Mouse (Mus musculus): Measurements from ENCODE around the gene Ror1.

The Ror1 gene

GRCm38 (mm10) chr4:100165790-100166189 is 70.2 kb downstream of the Ror1 start:
- DNase-seq (ENCODE audit: low spot score), result no peak

DNA sequence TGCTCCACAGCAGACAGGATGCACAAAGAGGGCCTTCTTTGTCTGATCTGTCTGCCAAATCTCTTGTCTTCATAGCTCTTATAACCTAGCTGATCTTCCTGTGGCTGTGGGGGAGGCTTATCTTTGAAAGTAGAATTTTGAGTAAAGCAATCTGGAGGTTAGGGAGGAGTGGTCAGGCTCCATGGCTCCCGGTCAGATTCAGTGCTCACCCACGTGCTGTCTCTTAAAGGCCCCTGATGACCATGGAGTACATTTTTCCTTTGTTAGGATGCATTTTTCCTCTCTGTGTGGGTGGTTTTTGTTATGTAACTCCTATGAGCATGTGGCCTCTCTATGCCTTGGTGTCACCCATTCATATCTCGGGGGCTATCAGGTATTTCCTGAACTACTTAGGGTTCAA is 71.3 kb downstream of the Ror1 start:
- DNase-seq (ENCODE audit: low spot score), result no peak

DNA sequence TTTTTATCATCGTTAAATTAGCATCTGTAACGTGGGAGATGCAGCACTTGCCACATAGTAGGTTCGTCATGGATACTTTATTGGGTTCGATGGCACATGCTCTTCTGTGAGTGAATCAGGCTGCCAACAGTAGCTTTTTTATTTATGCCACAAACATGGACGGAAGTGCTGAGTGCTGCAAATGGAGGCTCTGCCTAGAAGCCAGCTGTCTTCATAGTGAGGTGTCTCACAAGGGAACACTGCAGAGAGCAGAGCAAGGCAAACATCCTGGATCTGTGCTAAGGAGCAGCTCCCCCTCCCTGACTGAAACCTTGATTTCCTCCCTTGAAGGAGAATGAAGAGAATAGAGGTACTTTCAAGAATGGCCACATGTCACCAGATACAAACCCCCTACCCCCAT is 74.1 kb downstream of the Ror1 start:
- DNase-seq (ENCODE audit: low spot score), result no peak

- no peak for DNase-seq (ENCODE audit: low spot score)
These were observed 74.6 kb downstream of the Ror1 start for GRCm38 (mm10) chr4:100170161-100170650.

DNA sequence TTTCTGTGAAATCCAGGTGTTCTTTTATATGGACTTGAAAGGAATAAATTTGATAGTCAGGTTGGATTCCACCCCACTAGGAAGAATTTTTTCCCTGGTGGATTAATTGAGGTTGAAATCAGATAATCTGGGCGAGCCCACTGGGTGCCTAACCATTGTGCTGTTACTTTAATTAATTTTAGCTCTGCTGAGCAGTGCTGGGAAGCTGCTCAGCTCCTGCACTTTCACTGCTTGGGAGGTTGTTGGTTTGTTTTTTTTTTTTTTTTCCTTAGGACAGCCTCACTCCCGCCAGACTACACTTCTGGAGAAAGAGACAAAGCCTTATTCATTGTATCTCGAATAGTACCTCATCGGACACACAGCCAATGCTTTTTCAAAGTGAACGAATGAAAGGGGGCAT is 75.2 kb downstream of the Ror1 start:
- no peak for DNase-seq (ENCODE audit: low spot score)

GRCm38 (mm10) chr4:100171483-100171898 is 75.9 kb downstream of the Ror1 start:
- no peak for DNase-seq (ENCODE audit: low spot score)

DNA sequence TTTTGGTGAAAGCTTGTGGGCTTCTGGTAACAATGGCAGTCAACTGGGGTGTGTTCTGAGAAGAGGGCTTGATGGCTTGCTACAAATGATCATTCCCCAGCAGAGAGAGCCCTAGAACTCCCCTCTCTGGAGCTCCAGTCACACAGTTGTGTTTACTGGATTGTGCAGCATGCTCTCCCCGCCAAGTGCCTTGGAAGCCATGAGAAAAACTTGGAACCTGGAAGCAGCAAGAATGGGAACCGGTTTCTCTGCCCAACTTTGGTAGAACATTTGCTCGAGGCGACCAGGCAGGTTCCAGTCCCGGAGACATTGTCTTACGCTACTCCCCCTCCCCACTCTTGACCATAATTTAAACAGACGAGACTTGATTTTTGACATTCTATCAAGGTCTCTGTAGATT is 80.0 kb downstream of the Ror1 start:
- DNase-seq (ENCODE audit: low spot score), result no peak

GRCm38 (mm10) chr4:100178316-100178715 is 82.7 kb downstream of the Ror1 start:
- no peak for DNase-seq (ENCODE audit: low spot score)

DNA sequence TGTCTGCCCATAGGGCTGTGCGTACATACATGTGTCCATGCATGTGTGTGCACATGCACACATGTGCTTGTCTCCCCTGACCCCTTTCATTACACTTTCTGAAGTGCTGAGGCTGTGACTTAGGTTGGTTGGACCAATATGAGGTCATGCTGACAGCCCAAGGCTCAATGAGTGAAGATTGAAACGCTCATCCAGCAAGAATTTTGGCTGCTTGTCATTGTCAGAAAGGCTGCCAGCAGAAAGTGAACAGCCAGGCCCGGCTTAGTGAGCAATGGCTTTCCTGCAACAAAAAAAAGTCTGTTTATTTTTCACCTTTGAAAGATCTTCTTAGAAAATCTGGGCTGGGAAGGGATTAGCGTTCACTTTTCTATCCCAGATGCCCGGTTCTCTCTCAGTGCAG is 86.1 kb downstream of the Ror1 start:
- DNase-seq (ENCODE audit: low spot score), result no peak

- DNase-seq (ENCODE audit: low spot score), result no peak
These were observed 91.2 kb downstream of the Ror1 start for GRCm38 (mm10) chr4:100186781-100187180.

GRCm38 (mm10) chr4:100187563-100188200 is 92.1 kb downstream of the Ror1 start:
- DNase-seq (ENCODE audit: low spot score), result no peak

DNA sequence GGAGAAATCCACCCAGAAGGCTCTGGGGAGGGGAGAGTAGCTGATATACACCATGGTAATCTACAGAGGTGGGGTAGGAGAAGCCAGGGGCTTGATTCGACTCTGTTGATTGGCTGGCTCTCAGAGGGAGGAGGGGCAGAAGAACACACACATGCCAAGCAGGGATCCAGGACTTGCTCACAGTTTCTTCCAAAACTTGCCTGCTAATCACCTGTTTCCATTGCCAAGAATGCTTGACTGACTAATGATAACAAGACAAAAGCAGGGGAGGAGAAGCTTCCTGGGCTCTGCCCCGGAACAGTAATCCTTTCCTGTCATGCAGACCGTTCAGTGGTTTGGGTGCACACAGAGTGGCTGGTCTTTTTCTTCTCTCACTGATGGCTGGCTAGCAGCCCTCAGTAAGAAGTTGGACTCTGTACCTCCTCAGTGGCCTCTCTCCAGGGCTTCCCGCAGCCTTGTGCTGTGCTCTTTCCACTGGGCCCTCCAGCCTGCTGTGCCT is 92.7 kb downstream of the Ror1 start:
- DNase-seq (ENCODE audit: low spot score), result no peak

DNA sequence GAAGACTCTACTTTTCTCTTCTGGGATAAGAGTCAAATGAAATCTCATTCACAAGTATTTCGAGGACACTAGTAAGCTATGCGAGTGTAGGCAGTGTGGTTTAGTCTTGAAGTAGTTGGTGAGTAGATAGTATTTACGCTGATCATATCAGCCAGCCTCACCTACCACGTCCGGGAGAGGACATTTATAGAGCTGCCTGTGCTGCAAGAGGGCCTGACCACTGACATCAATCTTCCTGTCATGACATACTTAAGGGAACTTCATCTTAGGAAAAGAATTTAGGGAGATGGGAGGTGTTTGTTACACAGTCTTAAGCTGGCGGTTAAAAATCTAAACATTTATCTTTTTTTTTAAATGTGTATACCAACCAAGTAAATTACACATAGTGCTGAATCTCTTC is 95.9 kb downstream of the Ror1 start:
- no peak for DNase-seq (ENCODE audit: low spot score)

DNA sequence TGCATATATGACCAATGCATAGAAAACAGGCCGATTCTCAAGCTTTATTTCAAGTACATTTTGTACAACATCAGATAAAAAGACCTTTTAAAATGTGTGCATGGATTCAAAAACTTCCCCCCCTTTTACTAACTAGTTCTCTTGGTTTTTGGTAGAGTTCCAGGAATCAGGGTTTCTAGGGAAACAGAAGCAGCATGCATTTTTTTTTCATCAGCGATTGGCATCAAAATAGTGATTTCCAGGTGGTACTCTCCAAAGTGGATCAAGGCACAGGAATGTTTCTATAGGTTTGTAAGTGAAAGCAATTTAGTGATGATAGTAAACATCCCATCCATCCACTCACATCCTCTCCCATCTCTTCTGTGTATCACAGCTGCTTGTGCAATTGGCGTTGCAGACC is 98.5 kb downstream of the Ror1 start:
- DNase-seq (ENCODE audit: low spot score), result no peak

GRCm38 (mm10) chr4:100196255-100196793 is 100.7 kb downstream of the Ror1 start:
- no peak for DNase-seq (ENCODE audit: low spot score)

GRCm38 (mm10) chr4:100198275-100198674 is 102.7 kb downstream of the Ror1 start:
- no peak for DNase-seq (ENCODE audit: low spot score)

DNA sequence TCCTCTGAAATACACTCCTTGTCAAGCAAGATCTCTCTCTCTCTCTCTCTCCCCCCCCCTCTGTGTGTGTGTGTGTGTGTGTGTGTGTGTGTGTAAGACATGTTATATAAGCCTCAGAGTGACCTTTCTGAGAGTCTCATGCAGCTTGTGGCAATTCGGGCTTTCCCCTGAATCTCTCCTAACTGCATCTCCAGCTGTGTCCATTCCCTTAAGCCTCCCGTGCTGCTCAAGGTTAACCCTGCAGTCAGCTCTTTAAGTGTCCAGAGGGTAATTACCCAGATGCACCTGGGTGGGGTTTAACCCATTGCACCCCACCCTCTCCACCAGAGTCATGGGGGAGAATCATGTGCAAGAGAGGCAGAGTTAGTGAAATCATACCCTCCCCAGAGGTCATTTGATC is 105.7 kb downstream of the Ror1 start:
- no peak for DNase-seq (ENCODE audit: low spot score)

DNA sequence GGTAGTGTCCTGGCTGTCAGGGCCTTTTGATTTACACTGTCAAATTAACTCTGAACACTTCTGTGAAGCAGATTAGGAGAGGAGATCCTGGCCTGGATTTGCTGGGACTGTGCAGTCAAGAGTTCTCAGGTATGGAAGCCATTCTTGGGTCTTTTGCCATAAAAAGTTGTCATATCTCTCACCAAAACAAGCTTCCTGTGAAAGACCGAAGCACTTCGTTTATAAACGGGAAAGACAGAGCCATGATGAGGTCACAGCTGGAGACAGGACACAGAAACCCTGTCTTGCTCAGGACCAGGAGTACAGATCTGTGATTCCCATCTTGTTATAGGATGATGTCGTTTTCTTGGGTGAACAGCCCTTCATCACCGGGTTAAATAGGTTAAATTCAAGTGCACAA is 107.5 kb downstream of the Ror1 start:
- no peak for DNase-seq (ENCODE audit: low spot score)

DNA sequence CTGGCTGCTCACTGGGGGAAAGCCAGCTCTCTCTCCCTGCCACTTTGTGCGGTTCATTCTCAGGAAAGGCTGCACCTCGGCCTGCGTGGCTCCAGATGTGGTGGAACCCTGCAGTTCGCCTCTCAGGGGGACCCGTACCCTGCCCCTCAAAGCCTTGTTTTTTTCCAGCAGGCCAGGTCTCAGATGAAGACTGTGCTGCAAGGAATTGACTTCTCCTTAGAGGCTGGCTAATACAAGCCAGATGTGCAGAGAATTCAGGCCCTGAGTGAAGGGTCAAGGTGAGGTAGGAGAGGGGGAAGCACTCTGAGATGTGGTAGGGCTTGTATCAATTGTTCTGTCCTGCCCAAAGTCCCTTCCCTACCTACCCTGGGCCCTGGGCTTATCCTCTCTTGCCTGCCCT is 108.1 kb downstream of the Ror1 start:
- DNase-seq (ENCODE audit: low spot score), result no peak

GRCm38 (mm10) chr4:100204381-100204780 is 108.8 kb downstream of the Ror1 start:
- DNase-seq (ENCODE audit: low spot score), result no peak

GRCm38 (mm10) chr4:100208081-100208480 is 112.5 kb downstream of the Ror1 start:
- DNase-seq (ENCODE audit: low spot score), result no peak

DNA sequence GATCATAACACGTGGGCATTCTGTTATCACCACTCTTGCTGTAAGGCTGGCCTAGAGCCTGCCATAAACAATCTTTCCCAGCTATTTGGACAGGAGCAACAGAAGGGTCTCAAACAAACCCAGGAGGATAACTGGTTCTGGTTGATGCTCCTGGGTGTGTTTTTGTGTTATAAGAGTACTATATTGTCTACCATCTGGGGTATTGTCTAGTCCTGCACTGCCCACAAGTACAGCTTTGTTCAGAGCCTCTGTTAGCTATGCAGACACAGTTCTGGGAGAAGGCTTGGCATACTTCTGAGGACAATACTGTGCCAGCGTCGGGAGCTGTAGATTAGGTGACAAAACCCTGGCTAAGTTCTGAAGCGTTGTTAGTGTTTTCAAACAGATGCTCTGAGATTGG is 113.5 kb downstream of the Ror1 start:
- no peak for DNase-seq (ENCODE audit: low spot score)

DNA sequence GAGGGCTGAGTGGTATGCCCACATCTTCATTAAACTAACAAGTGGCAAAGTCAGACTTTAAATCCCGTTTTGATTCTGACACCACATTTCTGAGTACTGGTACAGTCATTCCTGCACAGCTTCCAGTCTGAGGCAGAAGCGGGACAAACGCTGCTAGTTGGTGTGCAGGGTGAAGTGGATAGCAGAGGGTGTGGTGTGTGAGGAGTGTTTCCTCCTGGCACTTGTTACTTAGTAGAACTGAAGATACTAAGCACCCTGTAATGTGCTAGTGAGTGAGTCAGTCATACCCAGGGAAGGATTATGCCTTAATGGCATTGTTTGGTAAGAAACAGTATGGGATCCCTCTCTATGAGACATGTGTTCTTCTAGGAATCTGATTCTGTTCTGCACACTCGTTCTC is 115.7 kb downstream of the Ror1 start:
- DNase-seq (ENCODE audit: low spot score), result no peak

Data from layer of hippocampus, adult 11-12 months (tissue).